In the genomic region with DNA sequence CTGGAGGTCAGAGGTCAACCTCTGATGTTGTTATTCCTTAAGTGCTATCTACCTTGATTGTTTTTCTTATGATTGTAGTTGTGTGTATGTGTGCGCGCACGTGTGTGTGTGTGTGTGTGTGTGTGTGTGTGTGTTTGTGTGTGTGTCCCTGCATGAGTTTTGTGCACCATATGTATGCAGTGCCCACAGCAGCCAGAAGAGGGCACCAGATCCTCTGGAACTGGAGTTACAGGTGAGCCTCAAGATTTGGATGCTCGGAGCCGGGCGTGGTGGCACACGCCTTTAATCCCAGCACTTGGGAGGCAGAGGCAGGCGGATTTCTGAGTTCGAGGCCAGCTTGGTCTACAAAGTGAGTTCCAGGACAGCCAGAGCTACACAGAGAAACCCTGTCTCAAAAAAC, we compare ENCODE assay signal across 1 mouse cellular context. TPM values are rescaled to one million over a fixed set of nuclear protein-coding genes. Genes with fewer than 3 reads are reported as not detected.
"Had no signal": no experiment of that assay in that cellular context is flagged by ENCODE, and none has a peak within 500 bp of the region (broad histone marks: within the 10 kb centered on the region; RNA-seq: fewer than 3 reads in every experiment).

No protein-coding gene starts in this region.

RNA-seq across cellular contexts. Expression of gene AC170998.1, which starts 48.4 kb away (rescaled TPM):
- total RNA-seq: monocyte, adult 5-6 weeks had no signal
